Mouse (Mus musculus): ENCODE results near the gene Prkca.

The Prkca gene

DNA sequence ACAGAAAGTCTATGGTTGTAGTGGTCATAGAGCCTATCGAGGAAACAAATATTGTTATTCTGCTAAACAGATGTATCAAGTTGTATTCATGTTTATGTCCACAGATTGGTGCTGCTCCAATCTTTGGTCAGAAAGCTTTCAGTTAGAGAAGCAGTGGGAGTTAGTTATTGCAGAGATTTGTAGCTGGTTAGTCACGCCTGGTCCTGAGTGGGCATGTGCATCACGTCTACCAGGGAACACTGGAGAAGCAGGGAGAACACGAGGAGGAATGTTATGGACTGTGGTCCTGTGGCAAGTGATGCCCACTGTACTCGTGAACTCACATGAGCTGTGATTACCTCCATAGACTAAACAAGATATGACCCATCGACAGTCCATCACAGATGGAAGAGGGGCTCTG lies 153.4 kb downstream of the Prkca start:
- in situ Hi-C loops (cut with MboI; ENCODE audit: unreplicated experiment in 2 of 2), result no loop called here

DNA sequence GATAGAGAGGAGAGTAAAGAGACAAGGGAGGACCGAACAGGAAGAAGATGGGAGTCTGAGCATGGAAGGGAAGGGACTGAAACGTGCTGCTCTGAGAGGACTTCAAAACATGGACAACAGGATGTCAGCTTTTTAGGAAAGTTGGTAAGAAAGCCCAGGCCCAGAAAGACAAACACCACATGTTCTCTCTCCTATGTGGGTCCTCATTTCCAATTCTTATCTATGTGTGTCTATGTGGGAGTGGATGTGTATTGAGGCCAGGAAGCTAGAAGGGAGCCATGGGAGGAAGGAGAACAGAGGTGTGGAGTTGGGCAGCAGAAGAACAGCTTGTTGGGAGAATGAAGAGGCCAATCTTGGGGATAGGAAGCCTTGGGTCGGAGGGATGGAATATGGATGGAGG lies 154.4 kb downstream of the Prkca start:
- in situ Hi-C loops (cut with MboI; ENCODE audit: unreplicated experiment in 2 of 2), result no loop called here

DNA sequence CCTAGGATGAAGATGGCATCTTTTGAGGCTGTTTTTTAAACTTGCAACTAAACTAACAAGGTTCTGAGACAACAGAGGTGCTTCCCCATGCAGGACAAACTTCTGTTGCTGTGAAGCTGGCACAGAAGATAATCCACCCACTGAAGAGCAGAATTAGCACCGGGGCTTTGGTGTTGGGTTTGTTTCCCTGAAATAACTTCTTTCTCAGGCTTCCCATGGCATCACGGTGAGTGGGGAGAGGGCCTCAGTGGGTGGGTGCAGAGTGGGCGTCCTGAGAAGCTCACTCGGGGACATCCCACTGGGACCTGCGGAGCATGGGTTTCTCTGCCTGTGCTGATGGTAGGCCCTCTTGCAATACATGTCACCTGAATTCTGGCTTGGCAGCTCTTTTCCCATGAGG lies 161.3 kb downstream of the Prkca start:
- in situ Hi-C loops (cut with MboI; ENCODE audit: unreplicated experiment in 2 of 2), result no loop called here

DNA sequence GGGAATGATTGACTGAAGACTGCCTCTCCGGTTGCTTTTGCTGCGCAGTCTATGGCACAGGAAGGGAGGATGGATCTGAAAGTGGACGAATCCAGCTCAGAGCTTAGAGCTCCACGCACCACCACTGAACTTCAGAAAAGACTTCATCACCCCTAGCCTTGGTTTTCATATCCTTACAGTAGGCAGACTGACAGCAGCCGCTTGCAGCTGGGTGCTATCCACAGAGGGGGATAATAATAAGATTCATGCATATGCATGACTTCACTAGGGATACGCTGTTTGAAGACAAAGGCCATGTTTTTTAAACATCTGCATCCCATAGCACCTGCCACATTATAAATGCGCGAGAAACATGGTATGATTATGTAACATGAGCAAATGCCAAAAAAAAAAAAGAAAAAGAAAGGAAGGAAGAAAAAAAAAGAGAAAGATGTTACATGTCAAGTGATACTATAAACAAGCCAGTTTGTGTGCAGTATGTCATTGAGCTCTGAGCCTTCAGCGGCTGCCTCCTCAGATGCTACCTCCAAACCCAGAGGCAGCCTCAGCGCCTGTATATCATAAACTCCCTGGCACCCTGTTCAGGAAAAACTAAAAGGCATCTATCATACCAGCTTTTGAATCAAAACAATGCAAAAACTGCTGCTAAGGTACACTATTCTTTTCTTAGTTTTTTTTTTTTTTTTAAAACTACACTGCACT lies 162.6 kb downstream of the Prkca start:
- in situ Hi-C loops (cut with MboI; ENCODE audit: unreplicated experiment in 2 of 2), result no loop called here

DNA sequence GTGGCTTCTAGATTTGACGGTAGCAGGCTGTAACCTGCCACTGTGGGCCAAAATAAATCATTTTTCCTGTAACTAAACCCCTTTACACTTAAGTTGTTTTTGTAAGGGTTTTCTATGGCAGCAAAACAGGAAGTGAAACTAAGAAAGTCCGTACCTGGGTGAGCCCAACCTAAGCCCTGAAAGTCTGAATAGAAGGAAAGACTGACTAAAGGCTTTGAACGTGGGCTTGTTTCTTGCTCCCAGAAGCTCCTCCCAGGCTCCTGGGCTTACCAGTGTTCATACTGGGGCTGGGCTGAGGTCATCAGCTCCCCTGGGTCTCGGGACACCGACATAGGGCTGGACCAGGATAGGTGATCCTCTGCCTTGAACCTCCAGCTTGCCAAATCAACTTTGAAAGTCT lies 164.9 kb downstream of the Prkca start:
- in situ Hi-C loops (cut with MboI; ENCODE audit: unreplicated experiment in 2 of 2), result no loop called here

DNA sequence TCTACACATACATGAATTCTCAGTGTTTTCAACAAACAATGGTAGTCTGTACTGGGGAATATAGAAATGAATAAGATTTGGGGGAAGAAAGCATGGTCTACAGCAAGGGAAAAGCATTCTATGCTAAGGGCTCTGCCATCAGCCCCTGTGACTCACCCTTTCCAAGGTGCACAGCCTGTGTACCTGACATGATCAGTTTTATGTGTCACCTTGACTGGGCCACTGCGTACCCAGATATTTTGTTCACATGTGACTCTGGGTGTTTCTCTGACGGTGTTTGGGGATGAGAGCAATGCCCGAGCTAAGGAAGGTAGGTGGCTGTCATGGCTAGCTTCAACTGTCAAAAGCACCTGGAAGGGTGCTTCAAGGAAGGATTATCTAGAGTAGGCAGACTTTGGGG lies 165.5 kb downstream of the Prkca start:
- in situ Hi-C loops (cut with MboI; ENCODE audit: unreplicated experiment in 2 of 2), result no loop called here

DNA sequence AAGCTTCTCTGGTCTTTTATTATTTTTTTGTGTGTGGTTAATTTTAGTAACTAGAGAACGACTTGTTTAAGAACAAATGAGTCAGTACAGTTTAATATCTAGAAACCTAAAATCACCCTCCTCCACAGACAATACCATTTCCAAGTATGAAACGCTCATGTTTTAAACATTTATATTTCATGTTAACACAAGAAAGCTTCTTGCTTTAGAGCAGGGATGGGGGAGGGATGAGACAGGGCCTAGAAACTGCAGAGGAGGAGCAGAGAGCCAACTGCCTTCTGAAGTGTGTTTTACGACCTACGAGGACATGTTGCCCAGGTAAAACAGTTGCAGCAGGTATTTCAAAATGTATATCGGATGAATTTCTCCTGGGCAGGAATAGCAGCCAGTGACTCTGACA lies 167.0 kb downstream of the Prkca start:
- in situ Hi-C loops (cut with MboI; ENCODE audit: unreplicated experiment in 2 of 2), result no loop called here

DNA sequence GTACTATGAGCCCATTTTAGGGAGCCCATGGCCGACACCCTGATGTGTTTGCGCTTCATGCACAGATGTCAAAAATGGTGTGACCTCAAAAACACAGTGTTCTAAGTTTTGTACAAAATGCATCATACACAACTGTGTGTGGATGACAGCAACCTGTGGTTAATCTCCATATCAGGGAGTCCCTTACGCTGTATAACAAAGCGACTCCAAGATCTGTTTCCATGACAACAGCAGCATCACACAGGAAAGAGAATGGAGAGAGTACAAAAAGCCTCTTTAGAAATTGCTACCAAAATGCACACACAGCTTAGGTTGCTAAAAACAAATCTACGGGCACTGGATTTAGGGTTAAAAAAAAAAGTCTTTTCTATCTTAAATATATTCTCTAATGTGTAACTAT lies 171.8 kb downstream of the Prkca start:
- in situ Hi-C loops (cut with MboI; ENCODE audit: unreplicated experiment in 2 of 2), result no loop called here

DNA sequence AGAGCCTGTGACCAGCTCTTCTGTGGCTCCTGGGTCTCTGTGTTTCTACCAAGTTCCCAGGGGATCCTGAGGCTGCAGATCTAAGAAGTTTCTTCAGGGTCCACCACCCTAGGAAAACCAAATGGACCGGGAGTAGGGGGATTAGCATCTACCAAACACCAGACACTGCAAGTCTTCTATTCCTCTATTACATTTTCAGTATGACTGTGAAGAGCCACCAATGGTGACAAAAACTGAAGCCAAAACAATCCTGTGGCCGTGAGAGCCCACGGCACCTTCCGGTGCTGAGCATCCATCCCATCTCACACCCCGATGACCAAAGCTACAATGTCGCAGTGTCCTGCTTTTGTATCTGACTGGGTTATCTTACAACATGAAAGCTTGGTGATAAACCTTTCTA lies 172.5 kb downstream of the Prkca start:
- in situ Hi-C loops (cut with MboI; ENCODE audit: unreplicated experiment in 2 of 2), result no loop called here

DNA sequence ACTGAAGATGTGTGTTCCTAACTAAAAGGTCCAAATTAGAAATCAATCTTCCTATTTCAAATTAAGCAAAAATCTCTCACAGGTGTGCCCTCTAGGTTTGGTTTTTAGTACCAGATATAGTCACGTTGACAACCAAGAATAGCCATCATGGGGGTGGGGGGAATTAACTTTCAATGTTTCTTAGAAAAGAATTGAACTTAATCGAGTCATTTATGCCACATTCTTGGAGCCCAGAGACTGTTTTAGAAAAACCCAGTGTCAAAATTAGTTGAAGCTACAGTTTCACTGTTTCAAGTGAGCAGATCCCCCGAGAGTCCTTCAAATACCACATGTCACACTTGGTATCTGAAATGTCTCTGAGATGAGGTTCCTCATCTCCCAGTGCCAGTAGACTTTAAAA lies 173.6 kb downstream of the Prkca start:
- in situ Hi-C loops (cut with MboI; ENCODE audit: unreplicated experiment in 2 of 2), result no loop called here

DNA sequence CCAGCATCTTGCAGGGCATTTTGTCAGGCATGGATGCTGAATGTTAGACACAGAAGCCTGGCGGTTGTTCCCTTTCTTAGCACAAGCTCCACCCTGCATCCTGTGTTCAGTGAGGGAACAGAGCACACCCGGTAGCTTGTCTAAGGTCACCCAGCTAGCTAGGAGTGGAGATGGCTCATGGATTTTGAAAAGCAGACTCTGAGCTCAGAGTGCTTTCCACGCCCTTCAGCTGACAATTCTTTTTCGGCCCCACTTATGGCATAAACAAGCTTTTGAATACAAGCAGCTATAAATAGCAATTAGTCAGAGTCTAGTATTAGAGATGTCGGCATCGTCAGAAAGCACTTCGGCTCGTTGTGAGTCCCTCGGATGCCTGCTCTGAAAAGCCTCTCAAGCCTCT lies 178.0 kb downstream of the Prkca start:
- in situ Hi-C loops (cut with MboI; ENCODE audit: unreplicated experiment in 2 of 2), result no loop called here

DNA sequence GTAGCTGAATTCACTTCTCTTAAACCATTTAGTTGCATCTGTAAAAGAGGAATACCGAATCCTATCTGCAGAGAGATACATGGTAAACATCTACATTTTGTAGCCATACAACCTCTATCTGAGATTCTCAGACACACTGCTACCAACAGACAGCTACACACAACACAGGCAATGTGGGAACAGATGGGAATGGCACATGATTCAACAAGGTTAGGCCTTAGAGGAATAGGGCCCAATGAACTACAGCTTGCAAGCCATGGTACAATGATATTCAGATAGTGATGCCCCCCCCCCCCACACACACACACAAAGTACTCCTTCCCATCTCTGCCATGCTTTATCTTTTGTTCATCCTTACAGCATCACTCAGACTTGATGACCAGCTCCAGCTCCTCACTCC lies 181.1 kb downstream of the Prkca start:
- in situ Hi-C loops (cut with MboI; ENCODE audit: unreplicated experiment in 2 of 2), result no loop called here

DNA sequence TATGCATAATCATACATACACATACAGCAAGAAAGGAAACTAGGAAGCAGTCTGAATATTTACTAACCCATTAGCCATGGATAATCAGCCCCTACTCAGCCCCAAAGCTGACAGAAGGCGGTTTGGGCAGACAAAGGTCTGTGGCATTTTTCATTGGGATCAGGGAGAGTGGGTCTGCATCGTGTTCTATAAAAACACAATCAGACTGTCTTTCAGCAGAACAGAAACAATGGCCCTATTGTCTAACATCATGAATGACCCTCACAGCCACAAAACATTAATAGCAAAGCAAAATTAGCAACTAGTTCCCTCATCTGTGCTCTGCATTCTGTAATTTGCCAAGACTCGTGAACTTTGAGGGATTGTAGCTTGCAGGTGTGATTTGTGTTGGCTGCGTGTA lies 181.6 kb downstream of the Prkca start:
- in situ Hi-C loops (cut with MboI; ENCODE audit: unreplicated experiment in 2 of 2), result no loop called here

DNA sequence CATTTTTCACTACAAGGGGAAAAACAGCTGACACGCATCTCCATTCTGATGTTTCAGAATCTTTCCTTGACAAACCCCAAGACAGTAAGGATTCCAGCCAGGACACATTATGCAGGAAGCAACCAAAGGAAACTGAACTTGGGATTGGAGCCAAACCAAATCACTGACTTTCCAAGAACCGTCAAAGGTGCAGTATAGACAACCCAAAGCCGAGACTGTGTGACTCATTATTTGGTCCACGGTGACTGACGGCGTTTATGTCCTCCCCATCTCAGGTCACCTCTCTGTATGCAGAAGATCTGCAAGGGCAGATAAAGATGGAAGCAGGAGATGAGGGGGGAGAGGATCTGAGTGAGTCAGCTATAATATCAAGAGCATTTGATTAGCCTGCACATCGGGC lies 183.7 kb downstream of the Prkca start:
- in situ Hi-C loops (cut with MboI; ENCODE audit: unreplicated experiment in 2 of 2), result no loop called here

DNA sequence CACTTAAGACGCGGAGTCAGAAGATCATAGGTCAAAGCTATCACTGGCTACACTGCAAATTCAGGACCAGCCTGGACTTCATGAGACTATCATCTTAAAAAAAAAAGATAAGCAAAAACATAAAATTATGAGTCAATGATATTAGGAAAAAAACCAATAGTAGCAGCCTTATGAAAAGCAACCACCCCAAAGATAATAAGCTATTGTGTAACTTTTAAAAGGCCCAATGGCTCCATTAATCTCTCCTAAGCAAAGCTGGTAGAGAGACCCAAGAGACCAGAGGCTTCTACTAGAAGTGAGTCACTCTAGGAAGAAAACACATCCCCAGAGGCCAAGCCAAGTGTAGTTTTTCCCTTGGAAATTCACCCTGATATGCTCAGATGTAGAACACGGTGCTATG lies 185.7 kb downstream of the Prkca start:
- in situ Hi-C loops (cut with MboI; ENCODE audit: unreplicated experiment in 2 of 2), result loop anchor here in 1 of 2 experiments (5.0 kb wide), 2 partner anchors 49 to 94 kb away; no protein-coding TSS in a partner anchor

DNA sequence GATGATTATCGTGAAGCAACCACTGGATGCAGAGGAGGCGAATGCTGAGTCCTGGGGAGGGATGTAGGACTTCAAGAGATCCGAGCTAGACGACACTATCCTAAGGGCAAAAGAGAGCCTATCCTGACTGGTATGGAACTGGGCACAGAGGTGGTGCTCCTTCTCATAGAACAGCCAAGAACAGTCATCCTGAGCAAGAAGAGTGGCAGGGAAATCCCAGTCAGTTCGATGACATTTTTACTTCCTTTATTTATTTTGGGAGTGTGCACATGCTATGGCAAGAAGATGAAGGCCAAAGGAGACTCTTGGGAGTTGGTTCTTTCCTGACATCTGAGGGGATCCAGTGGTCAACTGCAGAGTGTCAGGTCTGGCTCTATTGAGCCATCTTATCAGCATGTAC lies 186.7 kb downstream of the Prkca start:
- in situ Hi-C loops (cut with MboI; ENCODE audit: unreplicated experiment in 2 of 2), result loop anchor here in 1 of 2 experiments (5.0 kb wide), 2 partner anchors 50 to 95 kb away; no protein-coding TSS in a partner anchor

DNA sequence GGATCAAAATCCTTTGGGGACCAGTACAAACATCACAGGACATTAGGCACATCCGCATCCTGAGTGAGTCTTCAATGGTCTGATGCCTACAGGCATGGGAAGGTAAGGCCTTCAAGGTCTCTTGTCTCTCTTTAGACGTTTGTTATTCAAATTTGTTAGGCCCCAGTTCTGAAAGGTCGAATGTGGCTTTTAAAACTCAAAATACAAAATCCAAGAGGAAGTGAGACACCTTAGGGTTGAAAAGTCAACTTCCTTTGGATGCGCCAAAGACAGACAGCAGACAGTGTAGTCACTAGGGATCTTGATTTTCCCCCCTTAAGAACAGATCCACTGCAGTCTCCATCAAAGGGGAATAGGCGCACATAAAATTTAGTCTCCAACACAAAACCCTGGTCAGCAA lies 187.6 kb downstream of the Prkca start:
- in situ Hi-C loops (cut with MboI; ENCODE audit: unreplicated experiment in 2 of 2), result loop anchor here in 1 of 2 experiments (5.0 kb wide), 2 partner anchors 51 to 96 kb away; no protein-coding TSS in a partner anchor

DNA sequence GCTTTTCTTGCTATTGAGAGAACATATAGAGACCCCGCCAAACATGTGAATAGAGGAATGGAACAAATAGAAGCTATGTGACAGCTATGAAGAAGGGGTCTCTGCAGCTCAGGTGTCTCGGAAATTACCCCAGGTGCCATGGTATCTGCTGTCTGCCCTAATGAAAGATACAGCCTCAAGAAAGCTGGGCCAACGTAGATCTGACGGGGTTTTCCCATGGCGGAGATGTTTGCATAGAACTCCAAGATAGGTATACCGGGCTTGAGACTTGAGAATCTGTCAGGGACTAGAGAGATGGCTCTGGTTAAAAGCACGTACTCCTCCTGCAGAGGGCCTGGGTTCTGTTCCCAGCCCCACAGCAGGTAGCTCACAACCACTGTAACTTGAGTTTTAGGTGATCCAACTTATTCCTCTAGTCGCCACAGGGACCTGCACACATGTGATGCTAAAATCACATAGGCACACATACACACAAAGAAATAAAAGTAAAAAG lies 188.6 kb downstream of the Prkca start:
- in situ Hi-C loops (cut with MboI; ENCODE audit: unreplicated experiment in 2 of 2), result loop anchor here in 1 of 2 experiments (5.0 kb wide), 2 partner anchors 52 to 97 kb away; no protein-coding TSS in a partner anchor

DNA sequence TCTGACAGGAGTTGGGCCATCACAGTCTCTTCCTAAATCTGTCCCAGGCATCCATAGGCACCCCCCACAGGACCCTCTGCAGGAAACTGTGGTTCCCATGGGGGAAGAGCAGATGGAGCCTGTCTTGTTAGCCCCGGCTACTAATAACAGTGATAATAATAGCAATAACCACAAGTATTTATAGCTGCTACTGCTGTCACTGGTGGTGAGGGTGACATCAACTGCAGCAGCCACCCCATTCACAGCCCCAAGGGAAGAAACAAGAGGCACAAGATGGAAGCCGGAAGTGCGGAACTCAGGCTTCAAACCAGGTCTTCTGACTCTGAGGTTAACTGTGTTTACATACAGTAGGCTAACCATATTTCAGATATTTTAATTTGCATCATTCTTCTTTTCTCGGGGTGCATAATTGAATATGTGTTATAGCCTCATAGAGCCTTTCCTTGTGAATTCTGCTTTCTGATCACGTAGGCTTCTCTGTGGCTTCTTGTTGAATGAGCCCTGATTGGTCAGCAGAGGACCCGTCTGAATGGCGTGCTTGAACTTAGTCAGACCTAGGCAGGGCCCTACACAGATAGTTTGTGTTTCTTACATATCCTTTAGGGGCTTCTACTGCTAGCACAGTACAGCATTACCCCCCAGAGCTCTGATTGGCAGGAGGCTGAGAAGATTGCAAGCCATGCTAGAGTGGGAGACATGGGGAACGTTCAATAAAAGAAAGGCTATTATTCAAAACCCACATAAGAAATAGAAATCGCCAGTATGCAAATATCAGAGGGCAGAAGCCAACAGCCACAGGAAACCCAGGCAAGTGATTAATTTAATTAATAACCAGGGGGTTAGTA lies 189.5 kb downstream of the Prkca start:
- in situ Hi-C loops (cut with MboI; ENCODE audit: unreplicated experiment in 2 of 2), result no loop called here

DNA sequence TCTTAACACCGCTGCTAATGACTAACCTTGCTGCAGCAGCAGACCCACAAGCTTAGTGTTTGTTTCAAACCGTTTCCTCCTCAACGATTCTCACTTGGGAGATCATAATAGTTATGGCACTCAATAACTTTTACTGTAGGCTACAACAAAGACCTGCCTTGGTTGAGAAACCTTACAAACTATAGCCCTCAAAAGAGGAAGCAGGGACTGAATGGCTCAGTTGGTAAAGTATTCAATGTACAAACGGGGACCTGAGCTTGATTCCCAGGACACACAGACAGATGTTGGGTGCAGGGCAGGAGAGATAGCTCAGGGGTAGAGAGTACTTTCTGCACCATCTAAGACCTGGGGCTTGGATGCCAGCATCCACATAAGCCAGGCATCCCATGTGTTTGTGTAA lies 191.1 kb downstream of the Prkca start:
- in situ Hi-C loops (cut with MboI; ENCODE audit: unreplicated experiment in 2 of 2), result no loop called here

DNA sequence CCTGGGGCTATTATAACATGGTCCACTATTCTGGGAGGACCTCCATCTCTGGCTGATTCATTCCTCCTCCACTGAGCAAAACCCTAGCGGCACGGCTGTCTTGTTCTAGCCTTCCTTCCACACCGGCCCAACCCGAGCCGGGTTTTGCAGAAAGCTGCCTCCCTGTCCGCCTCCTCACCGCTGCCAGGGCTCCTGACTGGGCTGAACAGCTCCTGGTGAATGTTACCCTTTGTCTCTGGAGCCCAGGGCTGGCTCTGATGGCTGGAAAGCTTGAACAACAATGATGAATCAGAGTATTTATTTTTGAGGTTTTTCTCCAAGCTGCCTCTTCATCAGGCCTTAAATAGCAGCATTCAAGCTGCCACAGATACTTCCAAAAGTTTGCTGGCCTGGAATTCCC lies 193.3 kb downstream of the Prkca start:
- in situ Hi-C loops (cut with MboI; ENCODE audit: unreplicated experiment in 2 of 2), result no loop called here

DNA sequence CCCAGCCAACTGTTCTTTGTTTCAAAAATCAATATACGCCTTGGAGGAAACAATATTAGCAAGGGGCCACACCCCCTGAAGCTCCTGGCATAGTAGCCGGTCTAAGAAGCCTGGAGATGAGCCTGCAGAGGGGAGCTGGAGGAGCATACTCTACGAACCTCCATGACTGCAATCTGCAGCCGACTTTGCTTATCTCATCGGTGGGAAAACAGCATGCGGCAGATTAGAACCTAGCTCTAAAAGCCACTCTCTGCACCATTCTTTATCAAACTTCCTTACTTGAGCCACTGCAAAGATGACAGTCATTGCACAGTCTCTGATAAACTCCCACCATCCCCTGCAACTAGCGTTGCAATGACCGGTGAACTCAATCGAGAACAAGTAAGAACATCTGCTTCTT lies 194.5 kb downstream of the Prkca start:
- in situ Hi-C loops (cut with MboI; ENCODE audit: unreplicated experiment in 2 of 2), result no loop called here

All from v-Abl transformed pro-B cells (cell line).